Mouse (Mus musculus) small intestine, adult 2 months (tissue): ENCODE results near the gene 1700001C19Rik. TPM values are rescaled to one million over a fixed set of nuclear protein-coding genes. Genes with fewer than 3 reads are reported as not detected.

Experiments used
- H3K27ac ChIP-seq: fragments of 200-500 bp; 2 replicates; pipeline ENCODE4 v1.5.1; 2012; ENCODE audit warnings: low read depth, low read length, control low read depth, inconsistent platforms; ENCODE audit not compliant: insufficient read depth
- H3K27me3 ChIP-seq: fragments of 200-500 bp; 2 replicates; pipeline ENCODE4 v1.6.1; 2012; ENCODE audit warnings: mild to moderate bottlenecking, moderate library complexity, low read length, inconsistent platforms; ENCODE audit not compliant: control insufficient read depth, insufficient read depth
- H3K36me3 ChIP-seq: fragments of 200-500 bp; 2 replicates; pipeline ENCODE4 v1.6.1; 2012; ENCODE audit warnings: mild to moderate bottlenecking, low read length, control low read depth, inconsistent platforms; ENCODE audit not compliant: control insufficient read depth, insufficient read depth
- H3K4me1 ChIP-seq: fragments of 200-500 bp; 2 replicates; pipeline ENCODE4 v1.6.1; 2012; ENCODE audit warnings: low read length, inconsistent platforms, mixed read lengths; ENCODE audit not compliant: control insufficient read depth, insufficient read depth, insufficient read length
- H3K4me3 ChIP-seq: fragments of 200-500 bp; 2 replicates; pipeline ENCODE4 v1.5.1; 2012; ENCODE audit warnings: low read depth, mild to moderate bottlenecking, control low read depth, inconsistent platforms, low read length, moderate library complexity
- CTCF ChIP-seq: fragments of 200-500 bp; IDR thresholded peaks from 2 replicates; pipeline ENCODE4 v1.5.1; 2012; ENCODE audit warnings: low read depth, mild to moderate bottlenecking, control low read depth, inconsistent platforms, low read length, moderate library complexity, mixed read lengths; ENCODE audit not compliant: insufficient replicate concordance, insufficient read length; ENCODE audit errors: extremely low read depth
- POLR2A ChIP-seq: fragments of 200-500 bp; IDR thresholded peaks from 2 replicates; pipeline ENCODE4 v1.6.1; 2012; ENCODE audit warnings: low read depth, mild to moderate bottlenecking, control low read depth, inconsistent platforms, low read length, moderate library complexity
- WGBS: fragments of 180-500 bp; shearing (Covaris S2); methylation state at CpG from one replicate; pipeline ENCODE4 v1.1.7; 2018; 5-methylcytosine and 5-hydroxymethylcytosine counted together
- polyA plus RNA-seq: library from polyadenylated mRNA; depleted of rRNA; stranded (reverse); fragments of >200 nt; gene quantifications from 2 replicates; pipeline ENCODE4 v1.2.3, GENCODE M21; 2012

1700001C19Rik gene
- polyA plus RNA-seq, 1 experiment, result not detected

DNA sequence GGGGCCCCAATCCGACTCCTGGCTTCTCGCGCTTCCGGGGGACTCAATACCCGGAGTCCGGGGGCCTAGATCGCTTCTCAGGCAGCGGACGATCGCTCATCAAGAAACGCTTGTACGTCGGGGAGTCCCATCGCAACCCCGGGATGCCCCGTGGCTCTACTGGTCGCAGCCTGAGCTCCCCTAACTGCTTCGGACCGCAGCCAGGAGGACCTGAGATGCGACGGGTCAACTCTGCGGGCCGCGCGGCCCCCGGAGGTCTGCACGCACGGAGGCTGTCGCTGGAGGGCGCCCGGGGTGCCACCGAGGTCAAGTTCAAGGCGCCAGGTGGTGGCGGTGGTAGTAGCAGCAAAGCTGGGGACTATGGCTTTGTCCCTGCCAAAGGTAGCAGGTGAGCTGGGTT lies 31.3 kb upstream of the 1700001C19Rik start:
- Histone ChIP-seq H3K4me1 (peaks cover 15% of the 10 kb centered on the region), H3K4me3 (peak overlapping the region; percentile 51), H3K27me3 (no peaks in the 10 kb centered on the region), H3K36me3 (peaks cover 41% of the 10 kb centered on the region), H3K27ac (no peak overlapping the region)
- TF ChIP-seq CTCF, result no peak
- no peak for TF ChIP-seq POLR2A
- WGBS, result 73% methylated on average over 34 of the region's 34 CpGs

DNA sequence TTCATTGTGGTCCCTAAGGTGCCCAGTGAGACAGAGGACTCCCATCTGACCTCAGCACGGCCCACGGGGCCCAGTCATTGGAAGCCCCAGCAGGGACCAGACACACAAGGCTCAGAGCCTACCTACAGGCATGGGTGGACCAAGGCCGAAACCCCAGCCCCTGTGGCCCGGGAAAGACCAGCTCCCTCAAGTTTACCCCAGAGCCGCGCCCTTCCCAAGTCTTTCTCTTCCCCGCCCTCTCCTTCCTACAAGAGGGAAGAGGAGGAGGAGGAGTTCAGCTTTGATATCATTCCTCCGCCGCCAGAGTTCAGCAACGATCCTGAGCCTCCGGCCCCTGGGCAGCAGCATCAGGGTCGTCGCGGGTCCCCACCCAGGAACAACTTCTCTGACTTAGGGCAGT lies 30.9 kb upstream of the 1700001C19Rik start:
- Histone ChIP-seq H3K27ac (no peak overlapping the region), H3K4me3 (peak overlapping the region; percentile 51), H3K27me3 (no peaks in the 10 kb centered on the region), H3K36me3 (peaks cover 41% of the 10 kb centered on the region), H3K4me1 (peaks cover 18% of the 10 kb centered on the region)
- no peak for TF ChIP-seq POLR2A
- TF ChIP-seq CTCF, result no peak
- WGBS, result 60% methylated on average over 14 of the region's 14 CpGs

DNA sequence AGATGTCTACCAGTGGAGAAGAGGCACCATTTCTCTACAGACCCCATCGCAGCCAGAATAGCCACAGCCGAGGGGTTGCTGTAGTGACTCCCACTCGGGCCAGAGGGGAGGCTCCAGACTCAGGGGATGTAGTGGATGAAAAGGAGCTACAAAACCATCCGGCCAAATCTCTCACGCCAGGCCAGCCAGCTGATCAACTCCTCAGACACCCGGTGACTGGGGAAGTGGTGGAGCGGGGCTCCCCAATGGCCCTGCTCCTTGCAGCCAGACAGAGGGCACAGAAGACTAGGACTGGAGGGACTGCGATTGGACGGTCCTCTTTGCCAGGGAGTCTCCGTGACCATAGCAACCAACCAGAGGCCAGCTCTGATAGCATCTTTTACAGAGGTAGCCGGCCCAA lies 30.5 kb upstream of the 1700001C19Rik start:
- H3K27me3 ChIP-seq, result no peaks in the 10 kb centered on the region
- 92% methylated on average over 11 of the region's 11 CpGs for WGBS
- no peak overlapping the region for H3K27ac ChIP-seq

DNA sequence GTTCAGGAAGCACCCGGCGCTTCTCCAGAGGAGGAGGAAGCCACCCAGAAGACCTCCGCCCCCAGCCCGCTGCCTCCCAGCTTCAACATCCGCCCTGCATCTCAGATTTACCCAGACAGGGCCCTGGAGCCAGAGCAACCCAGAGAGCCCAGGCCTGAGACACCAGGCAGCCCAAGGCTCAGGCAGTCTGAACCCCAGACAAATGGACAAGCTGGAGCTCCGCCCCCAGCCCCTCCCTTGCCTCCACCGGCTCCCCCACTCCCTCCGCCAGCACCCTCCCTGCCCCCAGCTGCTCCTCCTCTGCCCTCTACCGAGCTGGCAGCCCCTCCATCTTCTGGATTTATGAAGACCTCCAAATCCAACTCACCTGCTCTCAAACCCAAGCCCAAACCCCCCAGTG lies 29.1 kb upstream of the 1700001C19Rik start:
- H3K4me1 ChIP-seq, result peaks cover 34% of the 10 kb centered on the region
- 76% methylated on average over 9 of the region's 9 CpGs for WGBS

More for the DNA sequence above, 30.5 kb upstream of the 1700001C19Rik start:
- peaks cover 21% of the 10 kb centered on the region for H3K4me1 ChIP-seq
- H3K4me3 ChIP-seq, result no peak overlapping the region
- H3K36me3 ChIP-seq, result peaks cover 41% of the 10 kb centered on the region
- TF ChIP-seq CTCF (no peak), POLR2A (no peak)

DNA sequence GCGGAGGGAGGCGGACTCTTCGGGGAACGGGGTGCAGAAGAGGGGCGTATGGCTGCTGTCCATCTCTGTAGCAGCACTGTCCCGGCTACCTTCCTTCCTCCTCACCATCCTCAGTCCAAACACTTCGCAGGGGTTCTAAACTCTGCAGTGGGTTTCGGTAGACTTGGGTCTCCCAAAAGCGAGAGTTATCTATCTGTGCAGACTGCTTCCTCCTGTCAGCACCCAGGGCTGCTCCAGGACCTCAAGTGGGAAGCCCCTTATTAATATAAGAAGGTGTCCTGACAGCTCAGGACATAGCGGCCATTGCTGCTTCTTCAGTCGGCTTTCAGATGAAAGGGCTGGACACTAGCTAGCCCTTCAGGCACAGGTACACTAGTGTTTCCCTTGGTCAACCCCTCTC lies 27.8 kb upstream of the 1700001C19Rik start:
- no peak for TF ChIP-seq POLR2A
- WGBS, result 79% methylated on average over 11 of the region's 11 CpGs
- no peak overlapping the region for H3K27ac ChIP-seq

More for the DNA sequence above, 29.1 kb upstream of the 1700001C19Rik start:
- Histone ChIP-seq H3K4me3 (no peak overlapping the region), H3K36me3 (peaks cover 41% of the 10 kb centered on the region), H3K27me3 (no peaks in the 10 kb centered on the region), H3K27ac (no peak overlapping the region)
- TF ChIP-seq CTCF (no peak), POLR2A (no peak)

DNA sequence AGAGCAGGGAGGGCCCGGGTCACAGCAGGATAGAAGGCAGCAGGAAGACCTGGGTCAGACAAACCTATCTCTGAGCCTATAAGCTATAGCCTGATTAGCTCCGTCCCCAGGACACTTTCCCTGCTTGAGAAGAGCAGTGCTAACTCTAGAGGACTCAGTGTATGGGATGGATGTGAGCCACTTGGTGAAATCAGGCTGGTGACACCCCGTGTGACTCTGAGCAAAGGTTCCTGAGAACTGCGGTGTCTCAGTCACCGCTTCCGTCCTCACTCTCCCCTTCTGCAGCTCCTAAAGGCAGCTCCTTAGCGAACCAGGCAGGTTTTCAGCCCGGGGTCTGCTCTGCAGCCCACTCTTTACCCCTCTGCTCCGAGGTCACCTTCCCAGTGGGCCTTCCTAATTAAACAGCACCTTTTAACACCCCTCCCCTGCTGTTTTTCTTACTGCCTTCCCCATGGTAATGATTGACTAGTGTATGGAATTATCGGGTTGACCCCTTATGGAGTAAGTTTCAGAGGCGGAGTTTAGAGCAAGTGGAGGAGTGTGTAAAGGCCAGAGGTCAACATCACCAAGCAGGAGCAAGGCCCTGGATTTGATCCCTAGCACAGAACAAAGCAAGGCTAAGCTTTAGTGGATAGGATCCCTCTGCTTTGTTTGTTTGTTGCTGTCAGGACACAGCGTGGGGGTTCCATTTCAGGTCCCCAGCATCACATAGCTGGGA lies 27.2 kb upstream of the 1700001C19Rik start:
- H3K27ac ChIP-seq, result peak overlapping the region; percentile 83

More for the DNA sequence above, 27.8 kb upstream of the 1700001C19Rik start:
- Histone ChIP-seq H3K4me3 (no peak overlapping the region), H3K36me3 (peaks cover 37% of the 10 kb centered on the region), H3K27me3 (no peaks in the 10 kb centered on the region), H3K4me1 (peaks cover 40% of the 10 kb centered on the region)

DNA sequence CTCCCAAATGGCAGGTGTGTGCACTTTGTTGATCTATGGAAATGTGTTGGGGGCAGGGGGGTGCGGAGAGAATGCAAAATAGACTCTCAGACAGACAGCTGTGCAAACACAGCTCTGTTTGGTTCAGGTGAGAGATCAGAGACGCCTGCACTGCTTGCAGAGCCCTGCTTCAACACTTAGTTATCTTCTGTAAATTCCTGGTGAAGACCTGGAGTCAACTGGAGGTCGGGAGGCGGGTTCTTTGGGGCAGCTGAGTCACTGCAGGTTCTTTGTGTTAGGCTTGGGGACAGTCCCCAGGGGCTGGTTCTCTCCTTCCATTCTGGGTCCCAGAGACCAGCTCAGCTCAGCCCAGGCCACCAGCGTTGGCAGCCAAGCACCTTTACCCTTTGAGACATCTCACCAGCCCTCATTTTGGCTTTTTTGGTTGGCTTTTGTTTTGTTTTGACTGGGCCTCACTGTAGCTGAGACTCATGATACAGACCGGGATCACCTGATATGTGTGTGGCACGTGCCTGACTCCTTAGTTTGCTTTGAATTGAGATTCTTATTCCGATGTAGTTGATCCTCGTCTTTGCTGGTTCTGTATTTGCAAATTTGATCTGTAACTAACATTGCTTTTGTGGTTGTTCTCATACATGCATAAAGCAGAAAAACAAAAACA lies 25.7 kb upstream of the 1700001C19Rik start:
- Histone ChIP-seq H3K27me3 (no peaks in the 10 kb centered on the region), H3K36me3 (peaks cover 21% of the 10 kb centered on the region), H3K4me1 (peaks cover 50% of the 10 kb centered on the region), H3K27ac (peak overlapping the region; percentile 63), H3K4me3 (no peak overlapping the region)
- TF ChIP-seq POLR2A (no peak), CTCF (no peak)
- WGBS, result 23% methylated on average over 9 of the region's 9 CpGs

More for the DNA sequence above, 27.2 kb upstream of the 1700001C19Rik start:
- Histone ChIP-seq H3K36me3 (peaks cover 34% of the 10 kb centered on the region), H3K4me1 (peaks cover 46% of the 10 kb centered on the region), H3K27me3 (no peaks in the 10 kb centered on the region), H3K4me3 (peak overlapping the region; percentile 25)
- TF ChIP-seq CTCF (no peak), POLR2A (no peak)
- WGBS, result 29% methylated on average over 12 of the region's 12 CpGs
